Mouse (Mus musculus) liver, adult (tissue): Measurements from ENCODE around the gene Exoc4.

Experiments
- GATA4 ChIP-seq: IDR thresholded peaks from 2 replicates; pipeline ENCODE4 v1.6.1; 2014; ENCODE audit warnings: mild to moderate bottlenecking, low read length; ENCODE audit not compliant: insufficient replicate concordance

Gene Exoc4

GRCm38 (mm10) chr6:33870468-33871142, 621.7 kb downstream of the Exoc4 start:
- TF ChIP-seq GATA4 = no peak

GRCm38 (mm10) chr6:33871286-33871685, 622.4 kb downstream of the Exoc4 start:
- no peak for TF ChIP-seq GATA4

DNA sequence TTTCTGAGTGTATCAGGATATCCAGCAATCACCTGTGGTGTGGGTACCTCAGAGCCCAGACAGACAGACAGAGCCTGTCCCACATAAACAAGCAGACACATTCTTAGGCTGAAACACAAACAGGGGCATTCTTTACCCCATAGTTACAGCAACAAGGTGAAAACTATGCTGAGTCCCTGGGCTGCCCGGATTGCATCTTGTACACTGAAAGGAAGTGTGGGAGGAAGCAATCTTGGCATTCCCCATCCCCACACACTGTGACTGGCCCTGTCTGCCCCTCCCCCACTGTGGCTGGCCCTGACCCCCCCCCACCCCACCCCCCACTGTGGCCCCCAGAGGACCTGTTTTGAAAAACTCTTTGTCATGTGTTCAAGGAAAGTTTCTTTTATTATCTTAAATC, 623.3 kb downstream of the Exoc4 start:
- no peak for TF ChIP-seq GATA4

DNA sequence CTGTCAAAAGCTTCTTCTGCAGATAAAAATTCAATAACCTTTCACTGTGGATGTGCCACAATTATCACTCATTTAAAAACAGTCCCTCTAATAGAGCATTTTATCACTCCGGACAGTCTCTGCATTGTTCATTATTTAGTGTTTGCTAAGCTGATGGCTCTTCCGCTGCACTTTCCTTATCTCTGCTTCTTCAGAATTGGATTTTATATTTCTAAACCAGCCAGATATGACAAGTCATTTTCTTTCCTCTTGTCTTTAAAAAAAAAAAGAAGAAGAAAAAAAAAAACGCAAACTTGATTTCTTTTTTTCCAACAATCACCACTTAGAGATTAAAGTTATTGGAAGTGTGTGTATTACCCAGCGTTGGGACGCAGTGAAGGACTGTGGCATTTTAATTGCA, 624.1 kb downstream of the Exoc4 start:
- no peak for TF ChIP-seq GATA4

- TF ChIP-seq GATA4 = no peak
Measured at GRCm38 (mm10) chr6:33874291-33875014, 625.6 kb downstream of the Exoc4 start.

GRCm38 (mm10) chr6:33884141-33884683, 635.3 kb downstream of the Exoc4 start:
- TF ChIP-seq GATA4 = no peak

DNA sequence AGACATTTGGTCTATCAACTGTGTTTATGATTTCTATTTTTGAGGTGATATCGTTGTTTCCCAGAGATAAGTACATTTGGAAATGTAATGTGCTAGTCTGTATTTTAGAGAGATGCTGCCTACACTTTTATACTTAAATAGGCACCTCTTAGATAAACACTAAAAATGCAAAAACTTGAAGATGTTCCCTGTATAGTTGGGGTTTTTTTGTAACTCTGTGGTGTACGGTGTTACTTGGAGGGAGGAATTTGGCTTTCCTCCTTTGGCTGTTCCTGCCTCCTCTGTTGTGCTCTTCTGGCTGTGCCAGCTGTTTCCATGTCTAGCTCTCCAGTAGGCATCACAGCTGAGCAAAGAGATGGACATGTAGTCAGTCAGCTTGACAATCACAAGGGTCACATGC, 638.1 kb downstream of the Exoc4 start:
- TF ChIP-seq GATA4 = no peak

DNA sequence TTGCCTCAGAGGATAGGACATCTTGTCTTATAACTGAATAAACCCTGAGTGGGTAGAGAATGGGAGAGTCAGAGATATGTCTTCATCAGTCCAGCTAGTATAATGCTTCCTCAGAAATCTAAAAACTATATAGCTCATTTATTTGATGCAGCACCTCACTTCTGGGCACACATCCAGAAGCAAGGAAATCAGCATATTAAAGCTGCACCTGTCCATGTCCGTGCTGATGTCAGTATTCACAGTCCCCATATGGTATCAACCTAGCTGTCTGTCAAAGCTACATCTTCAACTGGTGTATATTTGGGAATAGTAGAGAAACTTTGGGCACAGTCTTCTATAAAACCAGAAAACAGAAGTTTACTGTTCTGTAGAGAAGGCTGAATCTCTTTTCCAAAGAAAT, 642.0 kb downstream of the Exoc4 start:
- no peak for TF ChIP-seq GATA4

- no peak for TF ChIP-seq GATA4
Measured at GRCm38 (mm10) chr6:33892142-33892541, 643.3 kb downstream of the Exoc4 start.

DNA sequence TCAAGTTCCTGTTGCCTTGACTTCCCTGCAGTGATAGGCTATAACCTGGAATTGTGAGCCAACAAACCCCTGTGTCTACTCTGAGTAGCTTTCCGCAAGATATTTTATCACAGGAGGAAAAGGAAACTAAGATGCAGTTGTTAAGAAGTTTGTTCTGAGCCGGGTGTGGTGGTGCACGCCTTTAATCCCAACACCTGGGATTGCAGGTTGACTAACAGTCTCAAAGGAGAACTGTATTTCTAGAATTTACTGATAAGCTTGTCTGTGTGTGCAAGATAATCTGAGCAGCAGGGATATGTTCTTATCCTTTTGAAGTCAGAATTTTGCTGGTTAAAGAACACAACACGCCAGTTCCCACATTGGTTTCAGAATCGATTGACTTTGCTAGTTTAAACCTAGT, 651.1 kb downstream of the Exoc4 start:
- TF ChIP-seq GATA4 = no peak

DNA sequence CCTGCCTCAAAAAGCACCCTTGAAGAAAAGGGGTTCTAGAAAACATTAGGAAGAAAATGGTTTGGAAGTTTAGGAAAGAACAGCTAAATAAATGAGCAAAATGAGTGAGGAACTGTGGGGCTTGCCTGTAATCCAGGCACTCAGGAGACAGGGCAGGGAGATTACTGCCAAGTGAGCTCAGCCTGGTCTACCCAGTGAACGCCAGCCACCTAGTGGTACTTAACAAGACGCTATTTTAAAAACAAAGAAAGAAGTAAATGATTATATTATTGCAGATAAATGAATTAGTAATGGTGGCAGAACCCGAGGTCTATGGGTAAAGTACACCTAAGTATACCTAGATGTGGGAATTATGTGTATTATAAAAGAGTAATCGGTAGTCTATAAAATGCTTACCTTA, 651.7 kb downstream of the Exoc4 start:
- TF ChIP-seq GATA4 = no peak

DNA sequence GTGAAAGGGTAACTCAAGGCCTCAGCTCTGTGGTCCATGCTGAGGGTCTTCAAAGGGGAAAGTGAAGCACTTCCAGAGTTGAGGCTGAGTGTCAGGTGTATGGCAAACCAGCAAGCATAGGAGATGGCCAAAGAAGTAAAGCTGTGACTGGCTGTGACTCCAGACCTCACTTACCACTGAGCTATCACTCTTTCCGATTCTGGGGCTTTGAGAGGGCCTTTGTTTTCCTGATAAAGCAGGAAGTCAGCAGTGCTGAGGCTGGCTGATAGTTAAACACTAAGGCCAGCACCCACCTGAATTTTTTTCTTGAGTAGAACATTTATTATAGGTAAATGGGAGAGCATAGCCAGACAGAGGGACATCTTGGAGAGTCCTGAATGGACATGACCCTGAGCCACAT, 656.2 kb downstream of the Exoc4 start:
- TF ChIP-seq GATA4 = no peak

DNA sequence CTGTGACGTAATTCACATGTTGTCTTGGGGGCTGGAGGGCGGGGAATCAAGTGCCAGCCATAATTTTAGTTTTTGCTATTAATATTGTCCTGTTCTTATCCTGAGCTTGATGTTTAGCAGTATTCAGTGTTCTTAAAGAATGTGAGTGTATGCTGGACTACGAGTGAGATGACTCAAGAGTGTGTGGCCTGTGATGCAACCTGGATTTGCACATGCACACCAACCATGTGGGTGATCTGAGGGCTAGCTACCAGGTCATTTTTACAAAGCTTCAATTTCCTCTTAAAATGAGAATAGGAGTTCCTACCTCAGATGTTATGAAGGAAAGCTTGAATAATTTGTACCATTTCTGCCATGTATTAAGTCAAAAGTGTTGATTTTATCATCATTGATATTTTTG, 661.8 kb downstream of the Exoc4 start:
- TF ChIP-seq GATA4 = no peak

DNA sequence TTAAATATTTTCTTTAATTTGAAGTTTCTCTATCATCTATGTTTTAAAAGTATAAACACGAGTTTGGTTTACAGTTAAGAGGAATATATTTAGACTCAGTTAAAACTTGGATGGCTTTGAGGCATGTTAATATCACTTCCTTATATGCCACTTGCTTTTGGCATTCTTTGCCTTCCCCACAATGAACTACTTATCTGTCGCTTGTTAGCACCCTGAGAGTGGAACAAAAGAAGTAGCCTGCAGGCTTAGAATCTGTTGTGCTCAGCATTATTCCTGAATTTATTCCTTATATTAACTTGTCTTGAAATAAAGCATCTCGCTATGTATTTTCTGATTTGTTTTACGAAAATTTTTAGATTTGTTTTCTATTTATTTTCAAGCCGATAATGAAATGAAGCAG, 664.2 kb downstream of the Exoc4 start:
- TF ChIP-seq GATA4 = no peak

DNA sequence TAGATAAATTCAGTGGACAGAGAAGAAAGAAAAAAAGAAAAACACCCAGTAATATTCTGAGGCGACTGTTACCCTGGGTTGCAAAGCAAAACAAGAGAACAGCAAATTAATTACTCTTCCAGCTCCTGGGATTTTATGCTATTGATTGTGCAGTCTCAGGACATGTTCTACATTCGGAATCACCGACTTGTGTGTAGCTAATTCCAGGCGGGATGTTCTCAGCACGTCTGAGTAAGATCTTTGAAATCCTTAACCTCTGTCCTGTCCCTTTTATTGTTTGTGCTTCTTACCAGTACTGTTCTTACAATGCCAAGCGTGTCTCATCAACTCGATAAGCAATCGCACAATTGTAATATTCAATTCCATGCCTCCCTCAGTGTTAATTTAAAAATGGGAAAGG, 664.6 kb downstream of the Exoc4 start:
- no peak for TF ChIP-seq GATA4

GRCm38 (mm10) chr6:33913964-33914363, 665.1 kb downstream of the Exoc4 start:
- TF ChIP-seq GATA4 = no peak
